Mouse (Mus musculus) liver, embryonic 14.5 days (tissue): ENCODE results near the gene Prdm16. TPM values are rescaled to one million over a fixed set of nuclear protein-coding genes. Genes with fewer than 3 reads are reported as not detected.

Experiments used
- ATAC-seq: fragments of 200-750 bp; cut with Nextera tagmentation; 2 replicates; pipeline ENCODE4 v1.8.0; 2017; ENCODE audit warnings: moderate number of reproducible peaks, mild to moderate bottlenecking, moderate library complexity; ENCODE audit not compliant: insufficient read depth
- DNase-seq, 3 experiments: peaks; one replicate each; pipeline ENCODE4 v3.0.0-alpha.2; 2012 to 2013; ENCODE audit warnings: low read depth in 3 of 3, low spot score in 3 of 3
- H3K27ac ChIP-seq: fragments of 300-500 bp; sonication (generic); 2 replicates; pipeline ENCODE4 v1.5.1; 2014; ENCODE audit warnings: moderate library complexity, mild to moderate bottlenecking, control low read depth, inconsistent platforms
- H3K27me3 ChIP-seq: fragments of 300-500 bp; sonication (generic); 2 replicates; pipeline ENCODE4 v1.6.1; 2014; ENCODE audit warnings: mild to moderate bottlenecking, low read length, moderate library complexity; ENCODE audit not compliant: control insufficient read depth, insufficient read depth
- H3K36me3 ChIP-seq: fragments of 300-500 bp; sonication (generic); replicated peaks from 2 replicates; pipeline ENCODE4 v1.6.1; 2014; ENCODE audit warnings: low read depth; ENCODE audit not compliant: control insufficient read depth, insufficient read depth
- H3K4me1 ChIP-seq, 2 experiments: fragments of 200-500 bp in 1 of 2; fragments of 300-500 bp in 1 of 2; sonication (generic) in 1 of 2; replicated peaks; 2 replicates each; pipeline ENCODE4 v1.6.1; 2012 to 2014; ENCODE audit warnings: antibody characterized with exemption in 1 of 2, inconsistent platforms in 1 of 2, low read length in 1 of 2; ENCODE audit not compliant: control insufficient read depth in 2 of 2, insufficient read depth in 2 of 2
- H3K4me2 ChIP-seq: fragments of 300-500 bp; sonication (generic); 2 replicates; pipeline ENCODE4 v1.6.1; 2014; ENCODE audit warnings: low read depth, mild to moderate bottlenecking, control low read depth, moderate library complexity
- H3K4me3 ChIP-seq, 2 experiments: fragments of 200-500 bp in 1 of 2; fragments of 300-500 bp in 1 of 2; sonication (generic) in 1 of 2; 2 replicates each; pipeline ENCODE4 v1.5.1; 2012 to 2014; ENCODE audit warnings: low read depth in 2 of 2, low read length in 2 of 2, mild to moderate bottlenecking in 2 of 2, control low read depth in 1 of 2, inconsistent platforms in 1 of 2, moderate library complexity in 1 of 2; ENCODE audit not compliant: insufficient read depth in 1 of 2
- H3K9ac ChIP-seq: fragments of 300-500 bp; sonication (generic); replicated peaks from 2 replicates; pipeline ENCODE4 v1.6.1; 2014; ENCODE audit warnings: mild to moderate bottlenecking, control low read depth, moderate library complexity
- H3K9me3 ChIP-seq: fragments of 300-500 bp; sonication (generic); 2 replicates; pipeline ENCODE4 v1.6.1; 2016; ENCODE audit warnings: low read length, mixed read lengths; ENCODE audit not compliant: control insufficient read depth
- CTCF ChIP-seq: IDR thresholded peaks from 2 replicates; pipeline ENCODE4 v1.5.1; 2016; ENCODE audit warnings: antibody characterized with exemption, low read depth, control low read depth
- EP300 ChIP-seq: IDR thresholded peaks from 2 replicates; pipeline ENCODE4 v1.6.1; 2016; ENCODE audit warnings: antibody characterized with exemption, low read depth
- WGBS: fragments of 180-500 bp; shearing (Covaris S2); extraction: QIAGEN DNeasy Blood & Tissue Kit; methylation state at CpG from one replicate; pipeline ENCODE4 v1.1.7; 2014; ENCODE audit not compliant: insufficient replicate concordance; 5-methylcytosine and 5-hydroxymethylcytosine counted together
- polyA plus RNA-seq, 2 experiments: library from polyadenylated mRNA; depleted of rRNA in 1 of 2; stranded (reverse) in 1 of 2; unstranded in 1 of 2; fragments of >200 nt; fragmentation: Nextera tagmentation in 1 of 2; extraction: Ambion mirVana in 1 of 2; gene quantifications; 2 replicates each; pipeline versions ENCODE4 v1.2.1 to v1.2.3; 2012 to 2014

Prdm16 gene
- polyA plus RNA-seq, 2 experiments = 0.70 to 0.86 TPM

- H3K27me3 ChIP-seq = no peaks in the 10 kb centered on the region
- no peak overlapping the region for H3K9ac ChIP-seq
- ATAC-seq = no peak; the same call in 1 of the 2 replicates
- H3K4me3 ChIP-seq = no peak overlapping the region
- DNase-seq = no peak
- H3K4me2 ChIP-seq = no peak overlapping the region
- TF ChIP-seq EP300 (no peak), CTCF (no peak)
- no peaks in the 10 kb centered on the region for H3K36me3 ChIP-seq
- H3K27ac ChIP-seq = no peak overlapping the region
- H3K4me1 ChIP-seq = 0 out of 4 replicates have a peak, but pooled peaks cover 0 to 2% of the 10 kb centered on the region in 2 experiments
- H3K9me3 ChIP-seq = no peaks in the 10 kb centered on the region
- WGBS = 10% methylated on average over 20 of the region's 20 CpGs
These were observed 308.2 kb downstream of the Prdm16 start for GRCm38 (mm10) chr4:154328431-154328830.

- Histone ChIP-seq H3K4me2 (no peak overlapping the region), H3K9me3 (no peaks in the 10 kb centered on the region), H3K36me3 (no peaks in the 10 kb centered on the region), H3K4me3 (no peak overlapping the region), H3K27me3 (no peaks in the 10 kb centered on the region), H3K4me1 (0 out of 4 replicates have a peak, but pooled peaks cover 0 to 2% of the 10 kb centered on the region in 2 experiments), H3K27ac (no peak overlapping the region), H3K9ac (no peak overlapping the region)
- WGBS = 51% methylated on average over 4 of the region's 4 CpGs
- DNase-seq (no peak), ATAC-seq (no peak)
- TF ChIP-seq EP300 (no peak), CTCF (no peak)
These were observed 311.3 kb downstream of the Prdm16 start for GRCm38 (mm10) chr4:154325410-154325809.

DNA sequence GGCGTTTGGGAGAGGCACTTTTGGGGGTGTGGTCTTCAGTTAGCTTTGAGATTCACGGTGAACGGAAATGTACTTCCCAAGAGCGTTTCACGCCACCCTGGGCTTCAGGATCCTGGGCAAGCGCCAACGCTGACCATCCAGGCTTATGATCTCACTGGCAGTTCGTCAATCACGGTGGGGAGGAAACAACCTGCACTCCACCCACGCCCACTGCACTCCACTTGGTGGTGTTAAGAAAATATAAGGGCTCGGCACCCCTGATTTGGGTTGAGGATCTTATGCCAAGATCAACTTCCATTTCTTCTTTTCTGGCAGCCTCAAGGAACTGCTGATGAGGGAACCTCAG lies 323.1 kb downstream of the Prdm16 start:
- Histone ChIP-seq H3K4me2 (no peak overlapping the region), H3K36me3 (no peaks in the 10 kb centered on the region), H3K9ac (no peak overlapping the region), H3K4me3 (no peak overlapping the region), H3K4me1 (no peaks in the 10 kb centered on the region), H3K27ac (no peak overlapping the region), H3K27me3 (no peaks in the 10 kb centered on the region), H3K9me3 (no peaks in the 10 kb centered on the region)
- ATAC-seq (no peak), DNase-seq (no peak)
- TF ChIP-seq CTCF (no peak), EP300 (no peak)
- 54% methylated on average over 11 of the region's 11 CpGs for WGBS

GRCm38 (mm10) chr4:154312935-154313621 lies 323.6 kb downstream of the Prdm16 start:
- H3K9me3 ChIP-seq = no peaks in the 10 kb centered on the region
- H3K9ac ChIP-seq = no peak overlapping the region
- H3K4me1 ChIP-seq = no peaks in the 10 kb centered on the region
- H3K27me3 ChIP-seq = no peaks in the 10 kb centered on the region
- WGBS = 44% methylated on average over 4 of the region's 4 CpGs
- DNase-seq (no peak), ATAC-seq (no peak)
- H3K27ac ChIP-seq = no peak overlapping the region
- TF ChIP-seq EP300 (no peak), CTCF (no peak)
- no peak overlapping the region for H3K4me3 ChIP-seq
- no peak overlapping the region for H3K4me2 ChIP-seq
- no peaks in the 10 kb centered on the region for H3K36me3 ChIP-seq

DNA sequence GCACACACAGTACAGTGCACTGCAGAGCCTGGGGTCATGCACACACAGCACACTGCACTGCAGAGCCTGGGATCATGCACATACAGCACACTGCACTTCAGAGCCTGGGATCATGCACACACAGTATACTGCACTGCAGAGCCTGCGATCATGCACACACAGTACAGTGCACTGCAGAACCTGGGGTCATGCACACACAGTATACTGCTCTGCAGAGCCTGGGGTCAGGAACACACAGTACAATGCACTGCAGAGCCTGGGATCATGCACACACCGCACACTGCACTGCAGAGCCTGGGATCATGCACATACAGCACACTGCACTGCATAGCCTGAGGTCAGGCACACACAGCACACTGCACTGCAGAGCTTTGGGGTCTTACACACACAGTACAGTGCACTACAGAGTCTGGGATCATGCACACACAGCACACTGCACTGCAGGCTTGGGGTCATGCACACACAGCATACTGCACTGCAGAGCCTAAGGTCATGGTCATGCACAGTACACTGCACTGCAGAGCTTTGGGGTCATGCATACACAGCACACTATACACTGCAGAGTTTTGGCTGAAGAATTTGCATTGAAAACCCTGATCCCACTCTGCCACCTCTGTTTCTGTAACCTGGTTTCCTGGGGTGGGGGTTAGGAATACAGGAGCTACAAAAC lies 324.4 kb downstream of the Prdm16 start:
- Histone ChIP-seq H3K27me3 (no peaks in the 10 kb centered on the region), H3K4me2 (no peak overlapping the region), H3K4me3 (no peak overlapping the region), H3K9ac (no peak overlapping the region), H3K27ac (no peak overlapping the region), H3K36me3 (no peaks in the 10 kb centered on the region), H3K4me1 (no peaks in the 10 kb centered on the region), H3K9me3 (no peaks in the 10 kb centered on the region)
- WGBS = 53% methylated on average over 2 of the region's 2 CpGs
- no peak for TF ChIP-seq EP300
- no peak for TF ChIP-seq CTCF
- ATAC-seq (no peak), DNase-seq (no peak)
